ENCODE assay signal across 12 mouse cellular contexts in the genomic region with DNA sequence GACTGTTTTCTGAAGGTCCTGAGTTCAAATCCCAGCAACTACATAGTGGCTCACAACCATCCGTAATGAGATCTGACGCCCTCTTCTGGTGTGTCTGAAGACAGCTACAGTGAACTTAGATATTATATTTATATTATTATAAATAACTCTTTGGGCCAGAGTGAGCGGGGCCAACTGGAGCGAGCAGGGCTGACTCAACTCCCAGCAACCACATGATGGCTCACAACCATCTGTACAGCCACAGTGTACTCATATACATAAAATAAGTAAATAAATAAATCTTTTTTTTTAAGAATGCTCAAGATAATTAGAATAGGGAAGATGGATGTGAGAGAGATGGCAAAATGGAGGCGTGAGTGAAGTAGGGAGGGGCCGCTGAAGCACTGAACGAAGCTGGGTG. TPM values are rescaled to one million over a fixed set of nuclear protein-coding genes. Genes with fewer than 3 reads are reported as not detected.
"Had no signal": no experiment of that assay in that cellular context is flagged by ENCODE, and none has a peak within 500 bp of the region (broad histone marks: within the 10 kb centered on the region; RNA-seq: fewer than 3 reads in every experiment).

No protein-coding gene starts in this region.

RNA-seq across cellular contexts. Expression of a gene that starts 7.3 kb away (rescaled TPM):
- total RNA-seq: liver, adult 2 months; megakaryocyte progenitor cell, adult 5-6 weeks; megakaryocyte, adult 5-6 weeks; megakaryocyte-erythroid progenitor cell, adult 5-6 weeks; monocyte, adult 5-6 weeks had no signal
- polyA plus RNA-seq: liver, embryonic 11.5 days; liver, embryonic 12.5 days; liver, embryonic 13.5 days; liver, embryonic 15.5 days; liver, embryonic 16.5 days; liver, postnatal 0 days; macrophage had no signal

RNA-seq across cellular contexts. Expression of a gene that starts 24.0 kb away (rescaled TPM):
- total RNA-seq: monocyte, adult 5-6 weeks had no signal
